In genomic region chr6:31995249-31995648, GRCm38 (mm10) we compare ENCODE assay signal across 24 mouse cellular contexts. TPM values are rescaled to one million over a fixed set of nuclear protein-coding genes. Genes with fewer than 3 reads are reported as not detected.
DNase-seq lines count a peak whose midpoint lies in the region.
"Had no signal": no experiment of that assay in that cellular context is flagged by ENCODE, and none has a peak within 500 bp of the region (broad histone marks: within the 10 kb centered on the region; RNA-seq: fewer than 3 reads in every experiment).

No protein-coding gene starts in this region.

- intact Hi-C loops in heart, postnatal 36 days (cut with DNase I), result no loop called here

- DNase-seq in heart, adult 11 months, result peak; percentile 58
- no peak for DNase-seq in heart, postnatal 36 days
- DNase-seq in R1 (ENCODE audit: low read depth, low spot score) (peak; percentile 21), ZHBTc4 (ENCODE audit: low read depth, low spot score) (peak; percentile 5)
- no peak for DNase-seq in layer of hippocampus, adult 18-20 months (ENCODE audit: low spot score in 2 of 2)
- no peak for DNase-seq in retina, embryonic 14.5 days (ENCODE audit: low spot score)
- DNase-seq: adrenal gland, adult 2 months; adrenal gland, adult 8-10 months; adrenal gland, postnatal 10 days; adrenal gland, postnatal 14 days; adrenal gland, postnatal 25 days; adrenal gland, postnatal 36 days; B cell, adult 2 months; cerebellum, adult 11 months; cerebellum, adult 11-12 months; cerebellum, adult 18-20 months; cerebellum, adult 2 months; cerebellum, adult 8-10 months had no signal

RNA-seq across cellular contexts. Expression of gene 1700012A03Rik, which starts 54.8 kb away (rescaled TPM):
- total RNA-seq in heart, postnatal 36 days (2021), result not detected
- total RNA-seq in layer of hippocampus, adult 18-20 months (2021), result not detected
- total RNA-seq: adrenal gland, adult 18-20 months; adrenal gland, adult 2 months; adrenal gland, adult 8-10 months; adrenal gland, postnatal 10 days; adrenal gland, postnatal 14 days; adrenal gland, postnatal 25 days; adrenal gland, postnatal 36 days; adrenal gland, postnatal 4 days; CH12.LX; ES-E14; G1E; MEL had no signal

Comparison
In these comparisons a context has a peak if more than half of its experiments do, and no peak if none do; other contexts are left out.
1. DNase-seq: peak in heart, adult 11 months (single experiment), R1 (single experiment) and ZHBTc4 (single experiment); none in heart, postnatal 36 days (0 of 2), layer of hippocampus, adult 18-20 months (0 of 2) and retina, embryonic 14.5 days (single experiment).